Mouse (Mus musculus) embryonic fibroblast, embryonic 13.5 days (primary cell): ENCODE data around the gene Pmvk.
A peak's percentile ranks its signal among the peaks of the same experiment; 100 is the strongest.

Experiments
- CTCF ChIP-seq: IDR thresholded peaks from 2 replicates; pipeline ENCODE4 v1.5.1; 2011; ENCODE audit warnings: mild to moderate bottlenecking, control low read depth, low read length, moderate library complexity, borderline replicate concordance; ENCODE audit not compliant: insufficient read depth
- POLR2A ChIP-seq: IDR thresholded peaks from 2 replicates; pipeline ENCODE4 v1.6.1; 2011; ENCODE audit warnings: low read depth, mild to moderate bottlenecking, control low read depth, low read length, moderate library complexity

DNA sequence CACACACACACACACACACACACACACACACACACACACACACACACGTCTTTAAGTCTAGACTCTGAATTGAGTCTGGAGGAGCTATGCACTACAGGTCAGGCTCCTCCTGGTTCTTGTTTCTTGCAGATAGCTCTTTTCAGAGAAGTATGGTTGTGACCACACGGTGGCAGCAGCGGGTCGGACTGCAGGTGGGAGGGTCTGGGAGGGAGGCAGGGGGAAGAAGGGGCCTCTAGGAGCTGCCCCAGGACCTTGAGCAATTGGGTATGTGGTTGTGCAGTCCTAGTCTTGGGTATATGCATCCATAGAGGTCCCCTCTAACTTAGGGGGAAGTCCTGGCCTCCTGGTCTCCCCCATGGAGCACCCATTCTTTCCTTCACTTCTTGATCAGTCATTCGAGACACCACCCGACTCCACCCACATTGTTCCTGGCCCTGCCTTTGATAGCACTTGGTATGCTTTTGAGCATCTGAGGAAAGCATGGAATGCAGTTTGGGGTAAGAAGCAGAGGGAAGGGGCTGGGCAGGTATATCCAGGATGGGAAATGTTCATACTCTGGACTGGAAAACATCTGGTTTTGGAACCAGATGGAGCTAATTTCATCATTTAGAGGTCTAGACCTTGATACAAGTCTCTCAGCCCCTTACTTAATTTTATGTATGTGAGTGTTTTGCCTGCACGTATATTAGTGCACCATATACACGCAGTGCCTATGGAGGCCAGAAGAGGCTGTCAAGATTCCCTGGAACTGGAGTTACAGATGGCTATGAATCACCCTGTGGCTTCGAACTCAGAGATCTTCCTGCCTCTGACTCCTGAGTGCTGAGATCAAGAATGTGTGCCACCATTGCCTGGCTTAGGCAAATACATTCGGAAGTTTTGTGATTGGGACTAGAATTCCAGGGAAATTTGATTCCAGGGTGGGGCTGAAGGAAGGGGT is 2.7 kb downstream of the Pmvk start:
- no peak for TF ChIP-seq POLR2A
- peak; percentile 63 for TF ChIP-seq CTCF
